Mouse (Mus musculus): ENCODE results near the gene Kirrel3.

Gene Kirrel3

DNA sequence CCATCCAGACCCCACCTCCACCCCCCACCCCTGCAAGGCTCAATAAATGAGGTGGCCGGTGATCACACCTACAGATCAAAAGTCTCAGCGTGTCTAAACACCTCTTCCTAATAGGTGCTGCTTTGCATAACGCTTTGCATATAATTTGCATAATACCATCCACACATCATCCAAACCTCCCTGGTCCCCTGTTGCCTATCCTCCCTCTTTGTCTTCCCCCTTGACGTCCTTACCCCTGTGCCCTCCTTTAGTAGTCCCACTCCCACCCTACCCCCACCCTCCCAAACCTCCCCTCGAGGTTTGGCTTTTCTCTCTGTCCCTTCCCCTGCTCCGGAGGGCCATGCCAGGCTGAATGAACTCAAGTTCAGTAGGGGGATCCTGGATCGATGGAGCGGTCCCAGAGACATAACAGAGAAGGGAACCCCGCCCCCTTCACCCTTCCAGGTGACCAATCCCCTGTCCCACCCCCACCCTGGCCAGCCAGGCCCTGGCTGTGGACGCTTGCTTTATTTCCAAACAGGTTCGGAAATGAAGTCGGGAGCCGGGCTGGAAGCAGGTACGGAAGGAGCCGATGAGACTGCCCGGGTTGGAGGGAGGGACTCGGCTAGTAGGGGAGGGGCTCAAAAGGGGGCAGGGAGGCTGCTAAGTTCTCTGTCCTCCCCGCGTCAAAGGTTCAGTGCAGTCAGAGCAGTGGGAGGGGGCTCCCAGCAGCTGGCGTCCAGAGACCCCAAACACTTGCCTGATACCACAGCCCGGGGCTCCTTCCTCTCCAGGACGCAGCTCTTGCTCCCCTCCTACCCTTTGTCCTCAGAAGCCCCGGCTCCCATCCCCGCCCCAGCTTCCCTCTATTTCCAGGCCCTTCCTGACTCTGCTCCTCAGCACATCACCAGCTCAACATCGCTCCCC is 539.1 kb downstream of the Kirrel3 start:
- no peak for DNase-seq (ENCODE audit: inconsistent ontology term)

DNA sequence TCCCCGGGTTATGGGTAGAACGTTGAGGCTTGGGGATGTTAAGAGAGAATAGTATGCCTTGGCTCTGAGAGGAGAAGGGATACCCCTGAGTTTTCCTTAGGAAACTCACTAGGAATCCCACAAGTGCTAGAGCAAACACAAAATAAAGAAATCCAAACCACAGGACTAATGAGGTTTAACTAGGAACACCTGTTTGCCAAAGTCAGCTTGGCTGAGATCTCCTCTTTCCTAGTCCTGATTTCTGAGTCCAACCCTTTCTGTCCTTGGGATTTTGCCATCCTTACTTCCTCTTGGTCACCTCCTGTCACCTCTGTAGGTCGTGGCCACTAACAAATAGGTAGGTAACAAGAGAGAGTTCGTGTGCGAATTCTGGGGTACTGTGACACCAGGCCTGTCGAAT is 540.6 kb downstream of the Kirrel3 start:
- no peak for DNase-seq (ENCODE audit: inconsistent ontology term)

DNA sequence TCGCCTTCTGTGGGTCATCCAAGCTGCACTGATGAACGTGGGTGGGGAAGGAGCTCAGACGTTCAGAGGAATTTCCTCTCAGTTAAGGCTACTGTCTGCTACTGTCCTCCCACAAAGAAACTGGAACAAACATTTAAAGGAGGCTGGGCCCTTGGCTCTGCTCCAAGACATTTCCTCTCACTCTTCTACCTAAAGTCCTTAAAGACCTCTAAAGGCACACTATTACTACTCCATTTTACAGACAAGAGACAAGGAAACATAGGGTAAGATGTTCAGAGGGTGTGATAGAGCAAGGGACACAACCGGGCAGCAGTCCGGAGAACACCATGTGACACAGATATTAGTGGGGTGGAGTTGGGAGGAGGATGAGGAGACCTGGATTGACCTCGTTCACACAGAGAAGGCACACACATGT is 541.2 kb downstream of the Kirrel3 start:
- peak; percentile 62 for DNase-seq (ENCODE audit: inconsistent ontology term)

DNA sequence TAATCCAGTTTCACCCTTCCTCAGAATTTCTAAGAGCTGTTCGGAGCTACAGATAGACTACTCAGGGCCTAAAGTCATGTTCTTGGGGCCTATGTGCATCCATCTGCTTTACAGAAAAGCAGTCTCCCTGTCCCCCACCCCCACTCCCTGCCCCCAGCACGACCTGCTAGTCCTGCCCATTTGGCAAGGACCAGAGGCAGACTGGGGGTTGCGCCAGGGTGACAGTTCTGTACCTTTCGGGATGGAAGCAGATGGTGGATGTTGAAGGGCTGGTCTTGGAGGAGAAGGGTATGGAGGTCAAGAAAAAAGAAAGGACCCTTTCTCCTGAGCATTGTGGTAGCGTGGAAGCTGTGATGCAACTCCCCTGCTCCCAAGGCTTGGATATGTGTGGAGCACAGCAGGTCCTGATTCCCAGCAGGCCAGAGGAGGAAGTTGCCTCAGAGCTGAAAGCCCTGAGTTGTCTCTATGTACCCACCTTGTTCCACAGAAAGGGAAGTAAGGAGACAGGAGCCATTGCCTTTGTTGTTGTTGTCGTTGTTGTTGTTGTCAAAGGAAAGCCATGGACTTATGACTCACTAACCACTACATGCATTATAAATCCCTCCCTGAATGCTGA is 541.8 kb downstream of the Kirrel3 start:
- no peak for DNase-seq (ENCODE audit: inconsistent ontology term)

DNA sequence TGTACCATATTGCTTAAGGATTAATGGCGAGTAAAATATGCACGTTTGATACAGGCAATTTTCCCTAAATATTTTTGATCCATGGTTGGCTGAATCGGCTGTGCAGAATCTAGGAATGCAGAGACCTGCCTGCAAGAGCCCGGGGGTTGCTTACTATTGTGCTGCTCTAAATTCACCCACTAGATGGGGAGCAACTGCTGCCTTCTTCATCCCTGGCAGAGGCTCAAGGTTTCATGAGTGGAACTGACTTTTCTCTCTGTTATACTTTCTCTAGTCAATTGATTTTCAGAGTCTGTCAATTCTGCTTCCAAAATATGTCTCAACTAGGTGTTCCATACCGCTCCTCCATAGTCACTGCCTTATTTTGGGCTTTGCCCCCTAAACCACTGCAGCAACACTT is 545.1 kb downstream of the Kirrel3 start:
- no peak for DNase-seq (ENCODE audit: inconsistent ontology term)

DNA sequence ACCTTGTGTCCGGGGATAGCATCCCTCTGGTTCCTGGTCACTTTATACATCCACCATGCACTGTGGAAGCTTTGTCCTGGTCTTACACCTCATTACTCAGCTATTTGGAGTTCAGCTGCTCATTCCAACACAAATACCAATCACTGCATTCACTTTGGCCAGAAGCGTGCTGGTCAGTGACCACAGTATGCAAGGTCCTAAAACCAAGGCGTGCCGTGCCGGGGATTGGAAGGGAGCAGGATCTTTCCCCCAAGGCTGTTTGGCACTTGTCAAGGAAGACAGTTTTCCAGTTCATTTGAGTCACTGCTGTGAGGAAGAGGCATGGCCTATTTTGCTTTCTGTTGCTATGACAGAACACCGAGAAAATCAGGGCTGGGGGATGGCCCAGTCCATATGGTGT is 546.8 kb downstream of the Kirrel3 start:
- peak; percentile 98 for DNase-seq (ENCODE audit: inconsistent ontology term)

DNA sequence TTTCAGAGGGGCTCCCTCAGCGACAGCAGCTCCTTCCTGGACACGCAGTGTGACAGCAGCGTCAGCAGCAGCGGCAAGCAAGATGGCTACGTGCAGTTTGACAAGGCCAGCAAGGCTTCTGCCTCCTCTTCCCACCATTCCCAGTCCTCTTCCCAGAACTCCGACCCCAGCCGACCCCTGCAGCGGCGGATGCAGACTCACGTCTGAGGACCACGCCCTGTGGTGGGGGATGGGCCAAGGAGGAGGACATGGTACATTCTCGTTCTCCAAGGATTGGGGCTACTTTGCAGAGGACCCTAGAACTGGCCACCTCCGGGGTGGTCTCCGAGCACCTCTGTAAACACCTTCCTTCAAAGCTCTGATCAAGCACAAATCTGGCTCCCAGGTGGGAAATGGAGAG is 549.4 kb downstream of the Kirrel3 start:
- DNase-seq (ENCODE audit: inconsistent ontology term), result no peak

DNA sequence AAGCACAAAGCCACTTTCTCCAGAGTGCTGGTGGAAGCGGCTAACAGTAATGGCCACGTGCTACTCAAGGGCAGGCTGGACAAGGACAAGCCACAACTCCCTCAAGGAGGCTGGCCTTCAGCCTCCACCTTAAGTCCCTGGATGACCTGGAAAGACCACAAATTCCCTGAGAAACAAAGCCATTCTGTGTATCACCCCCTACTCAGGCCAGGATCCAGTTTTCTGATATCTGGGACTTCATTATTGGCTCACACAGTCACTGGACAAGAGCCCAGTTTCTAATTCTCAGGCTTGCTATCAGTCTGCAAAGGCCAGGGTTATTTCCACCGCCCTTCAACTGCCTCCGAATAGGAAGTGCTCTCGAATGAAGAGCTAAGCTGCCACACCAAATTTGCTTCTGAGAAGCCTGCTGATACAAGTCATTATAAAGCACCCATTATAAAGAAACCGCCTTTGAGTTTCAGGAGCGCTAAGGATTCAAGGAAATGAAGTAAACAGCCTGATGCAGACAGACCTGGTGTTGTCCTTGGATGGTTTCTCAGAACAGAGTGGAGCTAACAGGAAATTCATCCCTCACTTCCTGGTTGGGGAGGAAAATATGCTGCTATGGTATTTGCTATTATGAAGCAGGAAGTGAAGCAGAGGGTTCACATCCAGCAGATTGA is 553.4 kb downstream of the Kirrel3 start:
- DNase-seq (ENCODE audit: inconsistent ontology term), result peak; percentile 91

DNA sequence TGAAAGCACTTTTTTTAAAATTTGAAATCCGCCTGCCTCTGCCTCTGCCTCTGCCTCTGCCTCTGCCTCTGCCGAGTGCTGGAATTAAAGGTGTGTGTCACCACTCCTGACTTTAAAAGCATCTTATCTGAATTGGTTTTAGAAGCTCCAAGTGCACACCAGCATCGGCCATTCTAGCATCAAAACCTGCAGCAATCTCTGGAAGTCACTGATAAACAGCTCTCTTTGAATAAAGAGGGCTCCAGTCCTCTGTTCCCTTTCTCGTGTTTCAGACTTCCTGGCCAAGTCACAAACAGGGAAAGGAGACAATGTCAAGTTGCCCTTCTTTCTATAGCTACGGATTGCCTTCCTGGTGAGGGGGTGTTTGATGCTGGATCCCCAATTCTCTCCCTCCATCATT is 554.2 kb downstream of the Kirrel3 start:
- DNase-seq (ENCODE audit: inconsistent ontology term), result no peak

DNA sequence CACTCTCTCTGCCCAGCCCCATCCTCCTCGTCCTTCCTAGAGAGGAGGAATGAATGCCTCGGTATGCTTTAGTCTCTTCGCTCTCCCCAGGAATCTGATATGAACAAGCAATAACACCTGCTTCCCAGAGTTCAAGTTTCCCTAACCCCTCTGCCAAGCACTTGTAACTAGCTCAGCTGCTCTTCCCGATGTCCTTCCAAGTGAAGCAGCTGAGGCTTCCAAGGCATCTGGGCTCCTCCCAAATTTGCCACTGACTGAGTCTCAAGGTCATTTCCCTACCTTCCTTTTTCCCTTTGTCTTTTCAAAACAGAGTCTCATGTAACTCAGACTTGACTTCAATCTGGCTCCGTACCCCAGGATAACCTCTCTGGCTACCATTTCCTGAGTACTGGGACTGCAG is 555.8 kb downstream of the Kirrel3 start:
- DNase-seq (ENCODE audit: inconsistent ontology term), result no peak

DNA sequence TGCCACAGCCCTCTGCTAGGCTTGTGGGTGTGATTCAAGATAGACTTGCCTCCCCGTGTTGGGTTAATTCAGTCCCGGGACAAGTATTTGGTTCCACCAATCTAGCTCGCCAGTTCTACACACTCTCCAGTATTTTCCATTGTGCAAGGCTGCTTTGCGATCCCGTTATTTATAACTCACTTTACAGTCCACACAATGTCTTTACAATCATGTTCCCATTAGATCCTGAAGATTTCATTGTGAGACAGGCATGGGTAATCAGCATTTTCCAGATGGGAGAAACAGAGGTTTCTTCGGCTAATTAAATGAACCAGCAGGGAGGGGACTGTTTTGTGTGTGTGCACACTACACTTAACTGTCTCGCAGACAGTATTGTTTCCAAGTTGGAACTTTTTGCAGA is 557.9 kb downstream of the Kirrel3 start:
- no peak for DNase-seq (ENCODE audit: inconsistent ontology term)

DNA sequence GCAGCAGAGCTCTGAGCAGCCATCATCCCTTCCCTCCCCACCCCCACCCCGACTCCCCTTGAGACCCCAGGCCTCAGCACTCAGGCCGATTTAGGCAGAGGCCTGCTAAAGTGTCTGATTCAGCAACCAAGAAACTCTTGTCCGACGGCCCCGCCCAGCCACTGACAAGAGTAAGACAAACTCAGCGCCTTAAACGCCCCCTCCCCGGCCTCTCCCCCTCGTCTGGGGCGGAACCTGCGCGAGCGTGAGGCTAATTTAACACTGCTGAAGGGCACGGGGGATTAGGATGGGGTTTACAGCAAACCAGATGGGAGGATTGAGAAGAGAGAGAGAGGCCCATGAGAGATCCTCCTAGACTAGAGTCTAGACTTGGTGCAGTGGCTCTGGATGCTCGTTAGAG is 558.8 kb downstream of the Kirrel3 start:
- no peak for DNase-seq (ENCODE audit: inconsistent ontology term)

DNA sequence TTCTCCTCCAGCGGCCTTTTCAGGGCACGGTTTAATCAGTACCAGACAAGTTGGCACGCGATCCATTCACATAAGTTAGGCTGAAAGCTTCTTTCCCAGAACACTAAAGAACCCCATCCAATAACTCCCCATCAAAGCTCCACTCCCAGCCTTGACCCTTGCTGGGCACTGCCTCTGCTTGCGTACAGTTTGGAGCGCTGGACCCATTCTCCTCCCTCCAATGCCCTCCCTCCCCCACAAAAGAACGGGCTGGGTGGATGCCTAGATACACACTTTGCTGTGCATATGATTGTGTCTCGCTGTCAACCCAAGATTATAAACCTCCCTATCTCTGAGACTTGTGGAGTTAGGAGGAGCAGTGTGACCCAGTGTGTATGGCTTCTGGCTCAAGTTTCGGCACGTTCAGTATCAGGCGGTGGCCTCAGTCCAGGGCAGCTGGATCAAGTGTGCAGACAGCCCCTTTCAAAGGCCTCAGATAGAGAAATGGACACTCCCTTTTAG is 559.4 kb downstream of the Kirrel3 start:
- no peak for DNase-seq (ENCODE audit: inconsistent ontology term)

DNA sequence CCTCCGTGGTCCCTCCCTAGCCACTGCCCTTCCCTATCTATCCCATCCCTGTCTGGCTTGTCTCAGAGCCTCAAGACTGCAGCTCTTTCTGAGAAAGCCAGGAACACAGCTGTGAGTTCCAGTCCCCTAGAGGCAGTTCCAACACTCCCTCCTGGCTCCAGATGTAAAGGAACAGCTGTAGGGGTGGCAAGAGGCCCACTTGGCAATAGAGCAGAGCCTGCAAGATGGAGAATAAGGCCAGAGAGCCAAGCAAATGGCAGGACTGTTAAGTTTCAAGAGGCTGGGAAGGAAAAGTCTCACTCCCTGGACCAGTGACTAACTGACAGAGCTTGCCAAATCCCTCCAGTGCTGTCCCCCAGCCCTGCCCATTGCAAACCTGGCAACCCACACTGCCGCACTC is 560.1 kb downstream of the Kirrel3 start:
- no peak for DNase-seq (ENCODE audit: inconsistent ontology term)

DNA sequence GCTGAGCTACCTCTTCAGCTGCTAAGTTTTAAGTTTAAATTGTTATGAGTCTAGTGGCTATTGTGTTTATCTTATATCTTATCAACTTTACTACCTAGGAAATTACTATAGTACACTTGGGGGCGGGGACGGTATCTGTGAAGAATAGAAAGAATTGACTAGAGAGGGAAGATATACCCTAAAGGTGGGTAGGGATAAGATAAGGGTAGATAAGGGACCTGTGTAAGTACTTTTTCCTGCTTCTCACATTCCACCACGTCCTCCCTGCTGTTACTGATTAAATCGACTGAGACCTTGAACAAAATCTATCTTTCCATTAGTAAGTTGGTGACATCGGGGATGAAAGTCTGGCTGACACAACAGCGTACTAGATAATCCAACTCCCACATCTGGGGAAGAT is 562.8 kb downstream of the Kirrel3 start:
- DNase-seq (ENCODE audit: inconsistent ontology term), result no peak

DNA sequence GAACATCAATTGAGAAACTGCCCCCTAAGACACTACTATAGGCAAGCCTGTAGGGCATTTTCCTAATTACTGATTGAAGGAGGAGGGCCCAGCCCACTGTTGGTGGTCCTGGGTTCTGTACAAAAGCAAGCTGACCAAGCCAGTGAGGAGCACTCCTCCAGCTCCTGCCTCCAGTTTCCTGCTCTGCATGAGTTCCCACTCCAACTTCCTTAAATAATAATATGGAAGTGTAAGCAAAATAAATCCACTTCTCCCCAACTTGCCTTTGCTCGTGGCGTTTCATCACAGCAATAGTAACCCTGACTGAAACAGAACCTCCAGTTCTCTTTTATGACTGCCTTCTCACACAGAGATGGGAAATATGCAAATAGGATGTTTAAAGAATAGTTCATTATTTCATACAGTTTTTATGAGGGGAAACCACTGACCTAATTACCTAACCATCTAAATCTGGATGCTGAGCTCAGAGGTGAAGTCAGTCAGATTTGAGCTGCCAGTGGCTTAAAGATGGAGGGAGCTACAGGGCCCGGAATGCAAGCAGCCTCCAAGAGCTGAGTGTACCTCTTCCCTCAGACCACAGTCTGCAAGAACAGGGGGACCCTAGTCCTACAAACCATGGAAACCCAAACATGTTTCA is 564.3 kb downstream of the Kirrel3 start:
- no peak for DNase-seq (ENCODE audit: inconsistent ontology term)

DNA sequence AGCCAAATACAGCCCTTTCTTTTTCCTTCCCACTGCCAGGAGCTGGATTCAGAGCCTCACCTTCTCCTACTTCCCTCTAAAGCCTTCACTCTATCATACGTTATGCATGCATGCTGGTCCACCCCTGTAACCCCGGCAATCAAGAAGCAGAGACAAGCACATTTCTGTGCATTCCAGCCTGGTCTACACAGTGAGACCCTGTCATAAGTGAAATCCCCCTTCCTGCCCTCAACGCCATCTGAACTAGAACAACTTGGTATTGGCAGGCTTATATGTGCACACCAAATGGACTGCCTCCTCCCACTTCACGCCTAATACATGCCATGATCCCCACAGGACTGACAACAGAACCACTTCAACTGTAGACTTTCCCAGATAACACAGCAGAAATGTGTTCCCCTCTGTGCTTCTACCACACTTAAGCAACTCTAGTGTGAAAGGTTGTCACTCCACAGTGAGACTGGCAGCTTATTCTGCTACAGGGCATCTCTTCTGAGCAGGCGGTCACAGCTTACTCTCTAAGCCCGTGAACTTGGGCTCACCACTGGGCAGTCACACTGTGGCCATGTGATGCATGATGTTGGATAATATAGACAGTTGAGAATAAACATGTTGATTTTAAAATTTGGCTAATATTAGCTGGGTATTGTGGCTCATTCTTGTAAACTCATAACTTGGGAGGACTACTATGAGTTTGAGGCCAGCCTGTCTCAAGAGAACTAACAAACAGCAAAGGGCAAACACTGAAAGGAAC is 565.2 kb downstream of the Kirrel3 start:
- no peak for DNase-seq (ENCODE audit: inconsistent ontology term)

DNA sequence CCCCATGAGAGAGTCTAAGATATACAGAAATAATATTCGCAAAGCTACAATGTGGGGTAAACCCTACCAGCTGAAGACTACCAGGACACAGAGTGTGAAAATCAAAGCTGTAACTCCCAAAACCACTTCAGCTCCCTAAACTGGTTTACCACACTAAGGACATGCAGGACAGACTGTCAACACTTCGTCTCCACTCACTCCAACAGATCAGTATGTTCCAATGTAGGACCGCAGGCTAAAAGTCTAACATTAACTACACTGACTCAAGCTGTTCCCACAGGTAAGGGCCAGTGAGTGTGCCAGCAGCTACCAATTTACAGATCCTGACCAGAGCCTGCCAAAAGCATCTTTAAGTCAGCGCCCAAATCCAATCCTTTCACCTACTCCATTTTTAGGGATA is 566.0 kb downstream of the Kirrel3 start:
- no peak for DNase-seq (ENCODE audit: inconsistent ontology term)

DNA sequence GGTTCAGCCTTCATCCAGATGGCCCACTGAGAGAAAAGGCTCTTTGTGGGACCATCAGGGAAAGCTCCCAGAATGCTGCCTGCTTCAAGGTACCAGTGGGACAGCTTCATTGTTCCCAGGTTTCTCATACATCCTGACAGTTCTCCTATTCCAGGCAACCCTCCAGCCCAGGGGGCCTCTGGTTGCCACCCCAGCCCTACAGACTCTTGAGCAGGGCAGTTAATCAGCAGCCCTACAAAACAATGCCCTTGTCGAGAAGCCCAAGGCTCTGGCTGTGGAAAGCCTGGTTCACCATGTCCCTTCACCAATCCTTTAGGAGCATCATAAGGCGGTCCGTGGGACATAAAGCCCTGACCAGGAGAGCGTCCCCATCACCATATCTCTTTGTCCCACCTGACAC is 567.0 kb downstream of the Kirrel3 start:
- DNase-seq (ENCODE audit: inconsistent ontology term), result no peak

DNA sequence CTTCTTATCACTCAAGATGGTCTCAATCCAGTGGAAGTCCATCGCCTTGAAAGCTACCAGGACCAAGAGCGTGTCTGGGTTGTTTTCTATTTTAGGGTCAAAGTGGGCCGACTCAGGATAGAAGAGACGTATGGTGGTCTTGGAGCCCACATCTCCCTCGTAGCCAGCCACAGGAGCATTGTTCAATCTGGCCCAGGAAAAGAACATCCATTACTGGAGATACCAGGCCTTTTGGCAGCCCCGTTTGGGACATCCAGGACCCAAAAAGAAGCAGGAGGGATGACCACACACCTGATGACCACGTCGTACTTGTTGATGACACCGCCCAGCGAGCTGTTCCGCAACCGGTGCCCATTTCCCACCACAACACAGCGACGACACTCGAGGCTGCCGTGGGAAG is 567.4 kb downstream of the Kirrel3 start:
- DNase-seq (ENCODE audit: inconsistent ontology term), result no peak

DNA sequence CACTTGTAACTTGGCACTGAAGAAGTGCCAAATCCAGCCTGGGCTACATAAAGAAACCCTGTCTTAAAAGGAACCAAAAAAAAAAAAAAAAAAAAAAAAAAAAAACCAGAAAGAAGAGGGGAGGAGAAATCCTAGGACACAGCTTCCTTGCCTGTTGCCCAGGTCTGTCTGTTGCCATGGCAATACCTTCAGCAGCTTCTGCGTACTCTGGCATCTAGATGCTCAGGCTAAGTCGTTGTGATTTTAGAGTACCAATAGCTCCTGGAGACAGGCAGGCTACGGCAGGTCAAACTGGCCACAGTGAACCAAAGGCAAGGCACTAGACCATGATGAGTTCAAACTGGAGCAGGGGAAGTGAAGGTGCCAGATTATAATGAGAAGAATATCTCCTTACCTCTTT is 568.0 kb downstream of the Kirrel3 start:
- DNase-seq (ENCODE audit: inconsistent ontology term), result no peak

Measured in Muller cell, postnatal 12 days (primary cell).